Mouse (Mus musculus) kidney, postnatal 36 days (tissue): ENCODE data around the gene Mex3a.
"Not testable (repeated sequence)": the region's sequence is repeated elsewhere in the genome, so short reads cannot be mapped to it uniquely, and the experiment has no call there.

ENCODE experiments used
- DNase-seq, 2 experiments: peaks; one replicate each; pipeline ENCODE4 v3.0.0; 2021 to 2022; ENCODE audit warnings: mixed read lengths in 2 of 2

Gene Mex3a

DNA sequence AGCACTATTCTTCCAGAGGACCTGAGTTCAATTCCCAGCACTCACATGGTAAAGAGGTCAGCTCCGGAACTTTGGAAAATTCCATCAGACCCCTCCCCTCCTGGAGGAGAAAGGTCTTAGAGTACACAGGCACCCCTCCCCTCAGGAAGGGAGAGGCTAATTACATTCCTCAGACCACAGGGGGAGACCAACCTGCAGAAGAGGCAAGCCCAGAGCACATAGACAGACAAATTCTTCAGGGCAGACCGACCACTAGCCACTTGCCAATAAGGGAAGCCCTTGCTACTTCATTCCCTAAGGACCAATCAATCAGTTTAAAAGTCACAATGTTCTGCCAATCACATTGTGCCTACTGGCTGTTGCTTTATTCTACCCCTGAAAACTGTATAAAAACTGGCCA is 40.6 kb downstream of the Mex3a start:
- DNase-seq: no peak

GRCm38 (mm10) chr3:88573810-88574209 is 41.6 kb downstream of the Mex3a start:
- no peak for DNase-seq

DNA sequence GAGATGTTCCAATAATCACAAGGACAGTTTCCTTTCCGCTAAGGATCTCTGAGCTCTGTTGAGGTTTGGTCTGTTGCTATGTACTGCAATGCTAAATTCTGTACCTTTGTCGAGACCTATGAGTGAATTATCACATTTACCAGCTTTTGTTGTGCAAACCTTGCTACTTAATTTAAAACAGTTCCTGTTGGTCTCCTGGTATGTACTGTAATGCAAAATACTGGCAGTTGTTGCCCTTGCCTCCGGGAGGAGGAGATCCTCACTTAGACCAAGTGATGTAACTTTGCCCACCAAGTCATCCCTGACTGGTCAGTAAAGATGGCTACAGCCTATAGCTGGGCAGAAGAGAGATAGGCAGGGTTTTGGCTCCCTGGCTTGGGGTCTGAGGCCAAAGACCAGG is 43.3 kb downstream of the Mex3a start, which contains the start of gene Ssr2:
Gene Ssr2, plus strand, starts transcription at position 337 of the 400 bp plus-strand sequence.
- no peak for DNase-seq

GRCm38 (mm10) chr3:88577846-88578245 is 45.7 kb downstream of the Mex3a start:
- DNase-seq: not testable (repeated sequence)

- no peak for DNase-seq
These were observed 46.6 kb downstream of the Mex3a start for GRCm38 (mm10) chr3:88578498-88579424.

- peak; percentile 87 to 89 for DNase-seq
These were observed 47.4 kb downstream of the Mex3a start for GRCm38 (mm10) chr3:88579454-88580117.

DNA sequence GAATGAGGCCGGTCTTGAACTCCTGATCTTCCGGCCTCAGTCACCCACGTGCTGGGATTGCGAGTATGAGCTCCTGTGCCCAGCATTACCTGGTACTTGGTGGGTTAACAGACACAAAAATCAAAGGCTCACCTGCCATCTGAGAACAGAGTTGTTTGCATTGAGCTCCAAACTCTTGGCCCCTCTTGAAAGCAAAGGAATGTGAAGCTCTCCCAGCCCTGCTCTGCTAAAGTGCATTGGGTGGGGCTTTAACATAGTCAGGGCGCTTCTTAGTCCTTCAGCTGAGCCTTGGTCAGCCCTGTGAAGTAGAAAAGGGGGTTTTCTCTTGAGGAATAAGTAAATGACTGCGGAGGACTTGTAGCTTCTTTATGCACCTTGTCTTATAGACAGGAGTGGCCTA is 53.6 kb downstream of the Mex3a start:
- no peak for DNase-seq

GRCm38 (mm10) chr3:88586640-88587039 is 54.4 kb downstream of the Mex3a start:
- DNase-seq: no peak

- no peak for DNase-seq
These were observed 58.1 kb downstream of the Mex3a start for GRCm38 (mm10) chr3:88590246-88590645.
